Mouse (Mus musculus): ENCODE data around the gene Nptn. TPM values are rescaled to one million over a fixed set of nuclear protein-coding genes. Genes with fewer than 3 reads are reported as not detected.

Nptn gene
- total RNA-seq, 2 experiments from 2014 or later = 834 to 835 TPM

GRCm38 (mm10) chr9:58648406-58649264, 66.6 kb downstream of the Nptn start:
- DNase-seq (ENCODE audit: low spot score in 2 of 2) = no peak
- H3K27ac ChIP-seq = no peak overlapping the region
- no peak overlapping the region for H3K4me3 ChIP-seq
- TF ChIP-seq CTCF (conservative IDR thresholded peaks at IDR 0.05) = no peak

DNA sequence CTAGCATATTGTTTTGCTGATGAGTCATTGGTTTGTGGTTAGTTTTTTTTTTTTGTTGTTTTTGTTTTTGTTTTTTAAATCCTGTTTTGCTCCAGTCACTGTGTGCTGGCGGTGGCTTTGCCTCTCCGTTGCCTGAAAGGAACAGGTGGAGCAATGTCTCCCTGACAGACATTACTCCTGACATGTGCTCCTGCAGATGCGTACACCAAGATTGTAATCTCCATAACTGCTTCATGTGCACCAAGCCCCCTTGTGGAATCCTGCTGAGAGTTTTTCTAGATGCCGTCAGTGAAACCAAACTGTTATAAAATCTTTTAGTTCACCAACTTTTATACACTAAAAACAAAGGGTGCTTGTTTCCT, 67.2 kb downstream of the Nptn start:
- no peak overlapping the region for H3K27ac ChIP-seq
- DNase-seq (ENCODE audit: low spot score in 2 of 2) = no peak
- TF ChIP-seq CTCF (conservative IDR thresholded peaks at IDR 0.05) = peak; percentile 44
- H3K4me3 ChIP-seq = no peak overlapping the region

DNA sequence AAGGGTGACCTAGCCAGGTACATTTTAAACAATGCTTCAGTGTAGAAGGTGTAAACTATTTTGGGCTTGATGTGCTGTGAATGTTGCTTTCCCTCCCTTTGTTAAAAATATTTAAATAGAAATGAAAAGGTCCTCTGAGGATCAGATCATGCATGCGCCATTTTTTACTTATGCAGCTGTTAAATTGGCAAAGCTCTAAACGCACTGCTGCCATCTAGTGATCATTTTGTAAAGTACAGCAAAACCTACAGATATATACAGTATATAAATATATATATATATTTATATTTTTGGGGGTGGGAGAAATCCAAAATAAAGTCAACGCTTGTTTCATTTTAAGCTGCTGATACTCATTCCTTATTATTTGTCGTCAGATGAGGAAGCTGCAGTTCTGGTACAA, 70.0 kb downstream of the Nptn start:
- DNase-seq (ENCODE audit: low spot score in 2 of 2) = peak; percentile 16 to 59
- H3K4me3 ChIP-seq = no peak overlapping the region
- no peak overlapping the region for H3K27ac ChIP-seq
- TF ChIP-seq CTCF (conservative IDR thresholded peaks at IDR 0.05) = peak; percentile 90

- no peak for TF ChIP-seq CTCF (conservative IDR thresholded peaks at IDR 0.05)
- H3K27ac ChIP-seq = no peak overlapping the region
- no peak for DNase-seq (ENCODE audit: low spot score in 2 of 2)
- H3K4me3 ChIP-seq = no peak overlapping the region
Observed at GRCm38 (mm10) chr9:58654494-58654893, 72.5 kb downstream of the Nptn start.

- no peak for DNase-seq (ENCODE audit: low spot score in 2 of 2)
- TF ChIP-seq CTCF (conservative IDR thresholded peaks at IDR 0.05) = peak; percentile 66
- H3K27ac ChIP-seq = no peak overlapping the region
- H3K4me3 ChIP-seq = no peak overlapping the region
Observed at GRCm38 (mm10) chr9:58656396-58656795, 74.4 kb downstream of the Nptn start.

- DNase-seq (ENCODE audit: low spot score in 2 of 2) = no peak
- Histone ChIP-seq H3K27ac (no peak overlapping the region), H3K4me3 (no peak overlapping the region)
- no peak for TF ChIP-seq CTCF (conservative IDR thresholded peaks at IDR 0.05)
Observed at GRCm38 (mm10) chr9:58656824-58657223, 74.8 kb downstream of the Nptn start.

- no peak overlapping the region for H3K27ac ChIP-seq
- no peak for TF ChIP-seq CTCF (conservative IDR thresholded peaks at IDR 0.05)
- DNase-seq (ENCODE audit: low spot score in 2 of 2) = no peak
- no peak overlapping the region for H3K4me3 ChIP-seq
Observed at GRCm38 (mm10) chr9:58657735-58658512, 75.9 kb downstream of the Nptn start.

DNA sequence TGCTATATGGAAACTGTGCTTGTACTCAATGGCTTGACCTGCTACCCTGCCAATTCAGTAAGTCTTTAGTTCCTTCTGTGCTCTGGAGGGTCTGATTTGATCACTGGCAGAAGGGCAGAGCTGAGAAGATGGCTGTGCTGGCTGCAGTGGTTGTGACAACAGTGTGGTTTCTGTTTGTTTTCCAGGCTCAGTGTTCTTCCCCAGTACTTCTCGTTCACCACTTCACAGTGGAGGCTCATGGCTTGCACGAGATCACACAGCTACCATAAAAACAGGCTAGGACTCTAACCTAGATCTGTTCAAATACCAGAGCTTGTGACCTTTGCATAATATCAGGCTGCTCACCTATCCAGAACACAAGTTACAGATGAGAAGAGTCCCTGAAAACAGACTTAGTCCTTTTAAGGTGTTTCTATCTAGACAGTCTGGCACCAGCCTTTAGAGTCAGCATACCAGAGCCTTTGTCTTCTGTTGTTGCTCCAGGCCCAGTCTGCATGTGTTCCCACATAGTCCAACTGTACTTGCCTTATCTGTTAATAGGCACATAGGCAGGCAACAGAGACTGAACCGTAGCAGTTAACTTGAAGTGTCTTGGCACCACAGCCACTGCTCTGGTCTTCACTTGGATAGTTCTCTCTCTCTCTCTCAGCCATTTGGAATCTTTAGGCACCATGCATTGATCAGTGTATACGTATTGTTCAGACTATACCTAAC, 76.7 kb downstream of the Nptn start:
- TF ChIP-seq CTCF (conservative IDR thresholded peaks at IDR 0.05) = no peak
- DNase-seq (ENCODE audit: low spot score in 2 of 2) = no peak
- H3K4me3 ChIP-seq = no peak overlapping the region
- peak overlapping the region; percentile 14; the same call in 1 of the 2 replicates for H3K27ac ChIP-seq

GRCm38 (mm10) chr9:58659331-58659730, 77.3 kb downstream of the Nptn start:
- Histone ChIP-seq H3K27ac (no peak overlapping the region), H3K4me3 (no peak overlapping the region)
- TF ChIP-seq CTCF (conservative IDR thresholded peaks at IDR 0.05) = no peak
- DNase-seq (ENCODE audit: low spot score in 2 of 2) = no peak

- no peak overlapping the region for H3K27ac ChIP-seq
- DNase-seq (ENCODE audit: low spot score in 2 of 2) = no peak
- no peak for TF ChIP-seq CTCF (conservative IDR thresholded peaks at IDR 0.05)
- no peak overlapping the region for H3K4me3 ChIP-seq
Observed at GRCm38 (mm10) chr9:58659989-58660388, 77.9 kb downstream of the Nptn start.

- no peak for TF ChIP-seq CTCF (conservative IDR thresholded peaks at IDR 0.05)
- no peak overlapping the region for H3K27ac ChIP-seq
- H3K4me3 ChIP-seq = no peak overlapping the region
- DNase-seq (ENCODE audit: low spot score in 2 of 2) = no peak
Observed at GRCm38 (mm10) chr9:58660673-58661072, 78.6 kb downstream of the Nptn start.

DNA sequence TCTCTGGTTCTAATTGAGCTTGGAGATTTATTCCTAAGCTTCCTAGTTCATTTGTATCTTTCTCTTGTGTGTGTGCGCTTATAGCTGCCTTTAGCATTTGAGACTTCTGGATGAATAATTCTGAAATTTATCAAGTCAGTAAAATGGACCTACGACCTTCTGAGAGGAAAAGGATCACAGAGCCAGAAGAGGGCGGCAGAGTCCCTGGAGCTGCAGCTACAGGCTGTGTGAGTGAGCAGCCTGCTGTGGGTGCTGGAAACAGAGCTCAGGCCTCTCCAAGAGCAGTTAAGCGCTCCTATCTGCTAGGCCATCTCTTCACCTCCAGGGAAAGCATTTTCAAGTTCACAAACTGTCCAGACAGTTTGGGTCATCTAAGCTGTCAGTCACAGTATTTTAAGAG, 80.0 kb downstream of the Nptn start:
- H3K4me3 ChIP-seq = no peak overlapping the region
- no peak for DNase-seq (ENCODE audit: low spot score in 2 of 2)
- peak; percentile 45 for TF ChIP-seq CTCF (conservative IDR thresholded peaks at IDR 0.05)
- H3K27ac ChIP-seq = no peak overlapping the region

- no peak overlapping the region for H3K27ac ChIP-seq
- no peak for DNase-seq (ENCODE audit: low spot score in 2 of 2)
- H3K4me3 ChIP-seq = no peak overlapping the region
- TF ChIP-seq CTCF (conservative IDR thresholded peaks at IDR 0.05) = no peak
Observed at GRCm38 (mm10) chr9:58662791-58663190, 80.8 kb downstream of the Nptn start.
